Mouse (Mus musculus): ENCODE data around the gene Blvrb. TPM values are rescaled to one million over a fixed set of nuclear protein-coding genes. Genes with fewer than 3 reads are reported as not detected.

Gene Blvrb
- total and polyA plus RNA-seq, 3 experiments, result 29.9 to 46.2 (median 31.7) TPM

DNA sequence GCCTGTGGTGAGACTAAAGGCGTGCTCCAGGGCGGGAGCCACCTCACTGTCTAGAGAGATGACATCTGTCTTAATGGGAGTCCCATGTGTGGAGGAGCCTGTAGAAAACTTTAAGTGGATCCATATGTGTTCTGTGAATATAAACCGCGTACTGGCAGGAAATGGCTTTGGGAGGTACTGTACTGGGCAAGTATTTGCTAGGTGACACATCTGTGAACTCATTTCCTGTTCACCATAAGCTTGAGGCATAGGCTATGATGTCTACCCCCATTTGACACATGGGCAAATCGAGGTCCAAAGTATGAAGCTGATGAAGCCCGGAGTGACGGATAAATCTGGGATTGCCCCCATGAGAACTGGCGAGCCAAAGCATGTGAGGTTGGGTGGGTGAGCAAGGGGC lies 40.0 kb upstream of the Blvrb start:
- Histone ChIP-seq H3K36me3 (ENCODE audit: control insufficient read depth, insufficient read depth, low read length) (no peaks in the 10 kb centered on the region), H3K27ac (no peak overlapping the region), H3K79me2 (replicated peaks; ENCODE audit: control insufficient read depth, insufficient read depth, low read length) (no peaks in the 10 kb centered on the region), H3K27me3 (ENCODE audit: control insufficient read depth, insufficient read depth, low read length) (peaks cover 6% of the 10 kb centered on the region; the same call in 1 of the 2 replicates), H3K9ac (ENCODE audit: low read depth, low read length) (no peak overlapping the region), H3K4me3 (no peak overlapping the region), H3K4me1 (ENCODE audit: control insufficient read depth, insufficient read depth, low read length) (no peaks in the 10 kb centered on the region)
- TF ChIP-seq EP300 (IDR thresholded peaks at IDR 0.05; ENCODE audit: insufficient read depth, low read depth, low read length), result no peak
- TF ChIP-seq CTCF (IDR thresholded peaks at IDR 0.05), result no peak
- no peak for TF ChIP-seq POLR2A (IDR thresholded peaks at IDR 0.05; ENCODE audit: insufficient read depth, low read depth, low read length)
- WGBS, result 46% methylated on average over 8 of the region's 8 CpGs
- no peak for DNase-seq
- intact Hi-C loops (cut with DNase I), result loop anchor here (5.0 kb wide), 2 partner anchors 39 to 119 kb away; partner anchors contain the start of genes Blvrb and Sptbn4

DNA sequence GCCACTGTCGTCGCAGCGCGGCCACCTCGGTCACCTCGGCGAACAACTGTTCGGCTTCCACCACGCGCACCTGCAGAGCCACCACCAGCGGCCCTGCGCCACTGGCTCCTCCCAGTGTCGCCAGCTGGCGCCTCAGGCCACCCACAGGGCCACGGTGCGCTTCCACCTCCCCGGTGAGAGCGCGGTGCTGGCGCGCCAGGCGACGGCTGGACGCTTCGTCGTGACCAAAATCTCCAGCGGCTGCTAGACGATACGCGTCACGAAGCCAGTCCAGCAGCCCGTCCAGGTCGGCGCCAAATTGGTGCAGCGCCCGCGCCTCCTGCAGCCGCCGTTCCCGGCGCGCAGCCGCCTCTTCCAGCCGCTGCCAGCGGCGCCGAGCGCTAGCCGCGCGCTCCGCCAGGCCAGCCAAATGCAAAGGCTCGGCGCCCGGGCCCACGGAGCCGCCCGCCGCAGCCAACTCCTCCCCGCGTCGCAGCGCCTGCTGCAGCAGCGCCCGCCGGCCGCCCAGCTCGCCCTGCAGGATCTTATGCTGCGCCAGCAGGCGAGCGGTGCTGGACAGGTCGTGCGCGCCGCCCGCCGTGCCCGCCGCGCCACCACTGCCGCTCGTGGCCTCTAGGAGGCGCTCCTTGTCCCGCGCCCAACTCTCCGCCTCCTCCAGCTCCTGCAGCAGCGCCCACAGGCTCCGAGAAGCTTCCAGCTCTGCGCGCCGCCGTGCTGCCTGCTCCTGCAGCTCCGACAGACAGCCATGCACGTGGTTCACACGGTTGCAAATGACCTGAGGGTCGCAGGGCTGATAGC lies 39.2 kb upstream of the Blvrb start:
- Histone ChIP-seq H3K36me3 (ENCODE audit: control insufficient read depth, insufficient read depth, low read length) (no peaks in the 10 kb centered on the region), H3K27ac (no peak overlapping the region), H3K4me3 (peak overlapping the region; percentile 31), H3K27me3 (ENCODE audit: control insufficient read depth, insufficient read depth, low read length) (peaks cover 6% of the 10 kb centered on the region; the same call in 1 of the 2 replicates), H3K4me1 (ENCODE audit: control insufficient read depth, insufficient read depth, low read length) (no peaks in the 10 kb centered on the region), H3K9ac (ENCODE audit: low read depth, low read length) (no peak overlapping the region), H3K79me2 (replicated peaks; ENCODE audit: control insufficient read depth, insufficient read depth, low read length) (no peaks in the 10 kb centered on the region)
- intact Hi-C loops (cut with DNase I), result loop anchor here (5.0 kb wide), 2 partner anchors 39 to 119 kb away; partner anchors contain the start of genes Blvrb and Sptbn4
- DNase-seq, result peak; percentile 72 to 80
- TF ChIP-seq EP300 (IDR thresholded peaks at IDR 0.05; ENCODE audit: insufficient read depth, low read depth, low read length), result no peak
- peak; percentile 87 for TF ChIP-seq CTCF (IDR thresholded peaks at IDR 0.05)
- no peak for TF ChIP-seq POLR2A (IDR thresholded peaks at IDR 0.05; ENCODE audit: insufficient read depth, low read depth, low read length)
- WGBS, result under 1% methylated on average over 96 of the region's 96 CpGs

DNA sequence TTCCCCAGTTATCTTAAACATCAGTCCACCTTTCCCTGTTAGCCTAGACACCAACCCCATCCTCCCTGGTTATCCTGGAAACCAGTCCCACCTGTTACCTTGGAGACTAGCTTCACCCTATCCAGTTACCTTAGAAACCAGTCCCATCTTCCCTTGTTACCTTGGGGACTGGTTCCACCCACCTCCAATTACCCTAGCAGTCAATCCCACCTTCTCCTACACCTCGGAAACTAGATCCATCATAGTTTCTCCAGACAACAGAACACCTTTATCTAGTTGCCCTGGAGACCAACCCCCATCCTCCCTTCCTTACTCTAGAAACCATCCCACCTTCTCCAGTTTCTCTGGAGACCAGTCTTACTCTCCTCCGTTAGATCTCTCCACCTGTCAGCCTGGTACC lies 30.6 kb upstream of the Blvrb start:
- intact Hi-C loops (cut with DNase I), result no loop called here
- H3K4me3 ChIP-seq, result no peak overlapping the region
- H3K79me2 ChIP-seq (replicated peaks; ENCODE audit: control insufficient read depth, insufficient read depth, low read length), result no peaks in the 10 kb centered on the region
- no peaks in the 10 kb centered on the region for H3K4me1 ChIP-seq (ENCODE audit: control insufficient read depth, insufficient read depth, low read length)
- H3K27me3 ChIP-seq (ENCODE audit: control insufficient read depth, insufficient read depth, low read length), result no peaks in the 10 kb centered on the region
- H3K27ac ChIP-seq, result no peak overlapping the region
- H3K36me3 ChIP-seq (ENCODE audit: control insufficient read depth, insufficient read depth, low read length), result no peaks in the 10 kb centered on the region
- H3K9ac ChIP-seq (ENCODE audit: low read depth, low read length), result no peak overlapping the region
- no peak for TF ChIP-seq POLR2A (IDR thresholded peaks at IDR 0.05; ENCODE audit: insufficient read depth, low read depth, low read length)
- no peak for TF ChIP-seq EP300 (IDR thresholded peaks at IDR 0.05; ENCODE audit: insufficient read depth, low read depth, low read length)
- no peak for TF ChIP-seq CTCF (IDR thresholded peaks at IDR 0.05)
- WGBS, result 62% methylated on average over 2 of the region's 2 CpGs
- no peak for DNase-seq

DNA sequence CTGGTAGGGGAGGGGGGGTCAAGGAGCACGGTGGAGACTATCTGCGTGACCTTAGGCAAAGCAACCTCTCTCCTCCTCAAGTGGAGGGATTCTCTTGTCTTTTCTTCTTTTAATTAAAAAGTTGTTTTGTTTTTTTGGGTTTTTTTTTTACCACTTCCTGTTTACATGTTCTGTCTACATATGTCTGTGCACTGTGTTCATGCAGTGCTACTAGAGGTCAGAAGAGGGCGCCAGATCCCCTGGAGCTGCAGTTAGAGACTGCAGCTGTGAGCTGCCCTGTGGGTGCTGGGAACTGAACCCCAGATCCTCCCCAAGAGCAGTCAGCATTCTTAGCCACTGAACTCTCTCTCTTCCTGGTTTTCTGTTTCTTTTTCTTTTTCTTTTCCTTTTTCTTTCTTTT lies 28.7 kb upstream of the Blvrb start:
- peak; percentile 32 for TF ChIP-seq CTCF (IDR thresholded peaks at IDR 0.05)
- TF ChIP-seq POLR2A (IDR thresholded peaks at IDR 0.05; ENCODE audit: insufficient read depth, low read depth, low read length), result no peak
- no peak for TF ChIP-seq EP300 (IDR thresholded peaks at IDR 0.05; ENCODE audit: insufficient read depth, low read depth, low read length)
- no peaks in the 10 kb centered on the region for H3K4me1 ChIP-seq (ENCODE audit: control insufficient read depth, insufficient read depth, low read length)
- H3K79me2 ChIP-seq (replicated peaks; ENCODE audit: control insufficient read depth, insufficient read depth, low read length), result no peaks in the 10 kb centered on the region
- H3K4me3 ChIP-seq, result no peak overlapping the region
- DNase-seq, result no peak
- H3K27ac ChIP-seq, result no peak overlapping the region
- intact Hi-C loops (cut with DNase I), result no loop called here
- H3K27me3 ChIP-seq (ENCODE audit: control insufficient read depth, insufficient read depth, low read length), result no peaks in the 10 kb centered on the region
- H3K9ac ChIP-seq (ENCODE audit: low read depth, low read length), result no peak overlapping the region
- 68% methylated on average over 3 of the region's 3 CpGs for WGBS
- H3K36me3 ChIP-seq (ENCODE audit: control insufficient read depth, insufficient read depth, low read length), result no peaks in the 10 kb centered on the region

DNA sequence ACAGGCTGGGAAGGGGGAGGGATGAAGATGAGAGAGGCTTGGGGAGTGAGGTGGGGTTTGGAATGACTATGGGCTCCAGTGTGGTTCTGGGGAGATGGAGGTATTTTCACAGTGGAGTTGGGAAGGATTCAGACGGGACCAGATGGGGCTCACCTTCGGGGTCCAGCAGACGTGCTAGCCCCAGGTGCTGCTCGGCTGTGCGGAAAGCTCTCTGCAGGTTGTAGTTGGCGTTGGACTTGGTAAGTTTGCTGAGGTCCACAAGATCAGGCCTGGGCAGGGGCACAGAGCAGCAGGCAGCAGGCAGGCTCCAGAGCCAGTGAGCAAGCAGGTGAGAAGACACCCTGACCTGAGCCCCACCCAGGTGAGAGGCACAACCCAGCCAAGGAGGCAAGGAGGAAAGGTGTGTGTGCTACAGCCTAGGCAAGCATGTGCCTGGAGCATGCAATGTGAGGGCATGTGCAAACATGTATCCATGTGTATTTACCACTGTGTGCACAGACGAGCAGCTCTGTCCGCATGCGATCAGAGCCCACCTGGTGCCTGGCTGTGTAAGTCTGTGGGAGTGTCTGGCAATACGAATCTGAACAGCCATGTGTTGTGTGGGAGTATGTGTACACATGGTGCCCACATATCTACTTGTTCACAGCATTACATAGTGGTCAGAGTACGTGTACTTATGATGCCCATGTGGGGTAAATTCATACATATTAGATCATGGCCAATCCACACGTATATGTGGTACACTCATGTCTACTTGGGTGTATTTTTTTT lies 24.0 kb upstream of the Blvrb start:
- TF ChIP-seq POLR2A (IDR thresholded peaks at IDR 0.05; ENCODE audit: insufficient read depth, low read depth, low read length) (no peak), CTCF (IDR thresholded peaks at IDR 0.05) (no peak), EP300 (IDR thresholded peaks at IDR 0.05; ENCODE audit: insufficient read depth, low read depth, low read length) (no peak)
- H3K36me3 ChIP-seq (ENCODE audit: control insufficient read depth, insufficient read depth, low read length), result no peaks in the 10 kb centered on the region
- H3K9ac ChIP-seq (ENCODE audit: low read depth, low read length), result no peak overlapping the region
- WGBS, result 80% methylated on average over 12 of the region's 12 CpGs
- no peak for DNase-seq
- intact Hi-C loops (cut with DNase I), result no loop called here
- H3K79me2 ChIP-seq (replicated peaks; ENCODE audit: control insufficient read depth, insufficient read depth, low read length), result no peaks in the 10 kb centered on the region
- H3K4me3 ChIP-seq, result no peak overlapping the region
- H3K27me3 ChIP-seq (ENCODE audit: control insufficient read depth, insufficient read depth, low read length), result no peaks in the 10 kb centered on the region
- H3K4me1 ChIP-seq (ENCODE audit: control insufficient read depth, insufficient read depth, low read length), result no peaks in the 10 kb centered on the region
- no peak overlapping the region for H3K27ac ChIP-seq

Data from heart, adult 2 months (tissue).